Mouse (Mus musculus) brown adipose tissue, adult 24 weeks (tissue): Measurements from ENCODE around the gene Tnfrsf4. TPM values are rescaled to one million over a fixed set of nuclear protein-coding genes. Genes with fewer than 3 reads are reported as not detected.

Source experiments
- H3K27ac ChIP-seq: fragments of 200-500 bp; replicated peaks from 2 replicates; pipeline ENCODE4 v1.5.1; 2012; ENCODE audit warnings: low read depth, mild to moderate bottlenecking, low read length
- H3K4me1 ChIP-seq: fragments of 200-500 bp; 2 replicates; pipeline ENCODE4 v1.6.1; 2012; ENCODE audit warnings: low read length, mixed read lengths; ENCODE audit not compliant: control insufficient read depth, insufficient read depth, insufficient read length
- H3K4me3 ChIP-seq: fragments of 200-500 bp; 2 replicates; pipeline ENCODE4 v1.5.1; 2012; ENCODE audit warnings: low read depth, mild to moderate bottlenecking, low read length, moderate library complexity; ENCODE audit not compliant: insufficient read depth
- polyA plus RNA-seq: library from polyadenylated mRNA; stranded (reverse); fragments of >200 nt; gene quantifications from 2 replicates; pipeline ENCODE4 v1.2.4, GENCODE M21; 2012; ENCODE audit not compliant: missing spikeins, insufficient read depth, insufficient read length

Gene Tnfrsf4
- polyA plus RNA-seq, 1 experiment = not detected

- Histone ChIP-seq H3K4me3 (no peak overlapping the region), H3K4me1 (no peaks in the 10 kb centered on the region), H3K27ac (no peak overlapping the region)
Measured at GRCm38 (mm10) chr4:156044754-156045153, 31.1 kb downstream of the Tnfrsf4 start.

- no peak overlapping the region for H3K27ac ChIP-seq
Measured at GRCm38 (mm10) chr4:156049779-156050178, 36.1 kb downstream of the Tnfrsf4 start.

GRCm38 (mm10) chr4:156050391-156050980 is 36.8 kb downstream of the Tnfrsf4 start:
- Histone ChIP-seq H3K27ac (no peak overlapping the region), H3K4me1 (no peaks in the 10 kb centered on the region), H3K4me3 (no peak overlapping the region)

More at GRCm38 (mm10) chr4:156049779-156050178, 36.1 kb downstream of the Tnfrsf4 start:
- Histone ChIP-seq H3K4me1 (no peaks in the 10 kb centered on the region), H3K4me3 (no peak overlapping the region)

- Histone ChIP-seq H3K4me3 (no peak overlapping the region), H3K27ac (no peak overlapping the region), H3K4me1 (no peaks in the 10 kb centered on the region)
Measured at GRCm38 (mm10) chr4:156053113-156053512, 39.5 kb downstream of the Tnfrsf4 start.

- Histone ChIP-seq H3K4me3 (no peak overlapping the region), H3K27ac (no peak overlapping the region), H3K4me1 (no peaks in the 10 kb centered on the region)
Measured at GRCm38 (mm10) chr4:156054130-156054529, 40.5 kb downstream of the Tnfrsf4 start.

- Histone ChIP-seq H3K4me3 (no peak overlapping the region), H3K27ac (no peak overlapping the region), H3K4me1 (no peaks in the 10 kb centered on the region)
Measured at GRCm38 (mm10) chr4:156054606-156055005, 41.0 kb downstream of the Tnfrsf4 start.

GRCm38 (mm10) chr4:156055173-156055572 is 41.5 kb downstream of the Tnfrsf4 start:
- Histone ChIP-seq H3K4me3 (no peak overlapping the region), H3K27ac (no peak overlapping the region), H3K4me1 (no peaks in the 10 kb centered on the region)

GRCm38 (mm10) chr4:156057702-156058101 is 44.1 kb downstream of the Tnfrsf4 start:
- H3K27ac ChIP-seq = no peak overlapping the region
- no peak overlapping the region for H3K4me3 ChIP-seq
- no peaks in the 10 kb centered on the region for H3K4me1 ChIP-seq

GRCm38 (mm10) chr4:156058826-156059225 is 45.2 kb downstream of the Tnfrsf4 start:
- H3K4me1 ChIP-seq = no peaks in the 10 kb centered on the region
- no peak overlapping the region for H3K27ac ChIP-seq
- no peak overlapping the region for H3K4me3 ChIP-seq

GRCm38 (mm10) chr4:156059261-156059660 is 45.6 kb downstream of the Tnfrsf4 start, which contains the start of gene Ttll10:
TSS of gene Ttll10 (minus strand) at chr4:156059414.
- no peak within 1 kb of the TSS for H3K27ac ChIP-seq
- no peaks in the 10 kb centered on the region for H3K4me1 ChIP-seq
- no peak within 1 kb of the TSS for H3K4me3 ChIP-seq

GRCm38 (mm10) chr4:156059713-156060112 is 46.1 kb downstream of the Tnfrsf4 start:
- Histone ChIP-seq H3K4me1 (no peaks in the 10 kb centered on the region), H3K27ac (no peak overlapping the region), H3K4me3 (no peak overlapping the region)

GRCm38 (mm10) chr4:156063861-156064509 is 50.3 kb downstream of the Tnfrsf4 start:
- no peak overlapping the region for H3K4me3 ChIP-seq
- no peak overlapping the region for H3K27ac ChIP-seq
- no peaks in the 10 kb centered on the region for H3K4me1 ChIP-seq

GRCm38 (mm10) chr4:156064510-156064897 is 50.9 kb downstream of the Tnfrsf4 start:
- H3K4me3 ChIP-seq = no peak overlapping the region
- H3K4me1 ChIP-seq = no peaks in the 10 kb centered on the region
- H3K27ac ChIP-seq = no peak overlapping the region

GRCm38 (mm10) chr4:156065156-156065894 is 51.7 kb downstream of the Tnfrsf4 start:
- Histone ChIP-seq H3K27ac (no peak overlapping the region), H3K4me1 (no peaks in the 10 kb centered on the region), H3K4me3 (no peak overlapping the region)
